Mouse (Mus musculus) heart, embryonic 14.5 days (tissue): Measurements from ENCODE around the gene Zfp174. TPM values are rescaled to one million over a fixed set of nuclear protein-coding genes. Genes with fewer than 3 reads are reported as not detected.
A peak's percentile ranks its signal among the peaks of the same experiment; 100 is the strongest.
"Not testable (repeated sequence)": the region's sequence is repeated elsewhere in the genome, so short reads cannot be mapped to it uniquely, and the experiment has no call there.

ENCODE experiments used
- ATAC-seq: fragments of 200-750 bp; cut with Nextera tagmentation; 2 replicates; pipeline ENCODE4 v1.8.0; 2017; ENCODE audit warnings: low read depth, moderate TSS enrichment; ENCODE audit not compliant: insufficient number of reproducible peaks, insufficient read depth, low FRiP score
- H3K27ac ChIP-seq, 2 experiments: fragments of 200-500 bp in 1 of 2; fragments of 300-500 bp in 1 of 2; sonication (generic) in 1 of 2; replicated peaks in 1 of 2; 2 replicates each; pipeline ENCODE4 v1.5.1; 2012 to 2014; ENCODE audit warnings: low read depth in 2 of 2, low read length in 2 of 2, control low read depth in 1 of 2, mild to moderate bottlenecking in 1 of 2, mixed read lengths in 1 of 2; ENCODE audit not compliant: control insufficient read depth in 1 of 2, insufficient read depth in 1 of 2
- H3K27me3 ChIP-seq: fragments of 300-500 bp; sonication (generic); 2 replicates; pipeline ENCODE4 v1.6.1; 2014; ENCODE audit warnings: mild to moderate bottlenecking, low read length, control low read depth; ENCODE audit not compliant: control insufficient read depth, insufficient read depth
- H3K36me3 ChIP-seq: fragments of 300-500 bp; sonication (generic); 2 replicates; pipeline ENCODE4 v1.6.1; 2014; ENCODE audit warnings: mild to moderate bottlenecking, control low read depth, low read length, mixed read lengths; ENCODE audit not compliant: control insufficient read depth, insufficient read depth
- H3K4me1 ChIP-seq, 2 experiments: fragments of 200-500 bp in 1 of 2; fragments of 300-500 bp in 1 of 2; sonication (generic) in 1 of 2; 2 replicates each; pipeline ENCODE4 v1.6.1; 2012 to 2014; ENCODE audit warnings: low read length in 2 of 2, control low read depth in 1 of 2, mixed read lengths in 1 of 2; ENCODE audit not compliant: control insufficient read depth in 2 of 2, insufficient read depth in 2 of 2
- H3K4me2 ChIP-seq: fragments of 300-500 bp; sonication (generic); 2 replicates; pipeline ENCODE4 v1.6.1; 2014; ENCODE audit warnings: mild to moderate bottlenecking, low read length
- H3K4me3 ChIP-seq, 2 experiments: fragments of 200-500 bp in 1 of 2; fragments of 300-500 bp in 1 of 2; sonication (generic) in 1 of 2; 2 replicates each; pipeline ENCODE4 v1.5.1; 2012 to 2014; ENCODE audit warnings: low read length in 2 of 2, mild to moderate bottlenecking in 2 of 2, control low read depth in 1 of 2, low read depth in 1 of 2, moderate library complexity in 1 of 2; ENCODE audit not compliant: control insufficient read depth in 1 of 2, insufficient read depth in 1 of 2
- H3K9ac ChIP-seq: fragments of 300-500 bp; sonication (generic); 2 replicates; pipeline ENCODE4 v1.6.1; 2014; ENCODE audit warnings: mild to moderate bottlenecking, low read length
- H3K9me3 ChIP-seq: fragments of 300-500 bp; sonication (generic); 2 replicates; pipeline ENCODE4 v1.6.1; 2016; ENCODE audit warnings: low read length, control low read depth; ENCODE audit not compliant: control insufficient read depth
- WGBS: fragments of 180-500 bp; shearing (Covaris S2); extraction: QIAGEN DNeasy Blood & Tissue Kit; methylation state at CpG from one replicate; pipeline ENCODE4 v1.1.7; 2014; 5-methylcytosine and 5-hydroxymethylcytosine counted together
- polyA plus RNA-seq: library from polyadenylated mRNA; unstranded; fragments of >200 nt; fragmentation: Nextera tagmentation; extraction: Ambion mirVana; gene quantifications from 2 replicates; pipeline ENCODE4 v1.2.1, GENCODE M21; 2014

Gene Zfp174
- polyA plus RNA-seq, 1 experiment from 2014 or later = 1.1 TPM

- WGBS = 73% methylated on average over 2 of the region's 2 CpGs
- no peak for ATAC-seq
- Histone ChIP-seq H3K4me1 (no peaks in the 10 kb centered on the region; a peak in 1 of 4 replicates), H3K27ac (no peak overlapping the region), H3K4me2 (no peak overlapping the region), H3K36me3 (no peaks in the 10 kb centered on the region), H3K9me3 (no peaks in the 10 kb centered on the region), H3K4me3 (no peak overlapping the region), H3K9ac (no peak overlapping the region), H3K27me3 (no peaks in the 10 kb centered on the region)
Measured at GRCm38 (mm10) chr16:3835461-3835860, 11.6 kb upstream of the Zfp174 start.

DNA sequence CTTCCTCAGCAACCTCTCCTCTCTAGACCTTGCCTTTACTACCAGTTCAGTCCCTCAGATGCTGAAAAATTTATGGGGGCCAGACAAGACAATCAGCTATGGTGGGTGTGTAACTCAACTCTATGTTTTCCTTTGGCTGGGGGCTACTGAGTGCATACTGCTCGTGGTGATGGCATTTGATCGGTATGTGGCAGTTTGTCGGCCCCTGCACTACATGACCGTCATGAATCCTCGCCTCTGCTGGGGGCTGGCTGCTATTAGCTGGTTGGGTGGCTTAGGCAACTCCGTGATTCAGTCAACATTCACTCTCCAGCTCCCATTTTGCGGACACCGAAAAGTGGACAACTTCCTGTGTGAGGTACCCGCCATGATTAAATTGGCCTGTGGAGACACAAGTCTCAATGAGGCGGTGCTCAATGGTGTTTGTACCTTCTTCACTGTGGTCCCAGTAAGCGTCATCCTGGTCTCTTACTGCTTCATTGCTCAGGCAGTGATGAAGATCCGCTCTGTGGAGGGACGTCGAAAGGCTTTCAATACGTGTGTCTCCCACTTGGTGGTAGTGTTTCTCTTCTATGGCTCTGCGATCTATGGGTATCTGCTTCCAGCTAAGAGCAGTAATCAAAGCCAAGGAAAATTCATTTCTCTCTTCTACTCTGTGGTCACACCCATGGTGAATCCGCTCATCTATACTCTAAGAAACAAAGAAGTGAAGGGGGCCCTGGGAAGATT lies 7.7 kb upstream of the Zfp174 start:
- Histone ChIP-seq H3K4me1 (no peaks in the 10 kb centered on the region), H3K27me3 (no peaks in the 10 kb centered on the region), H3K4me3 (no peak overlapping the region), H3K9ac (no peak overlapping the region), H3K9me3 (no peaks in the 10 kb centered on the region), H3K4me2 (no peak overlapping the region), H3K27ac (no peak overlapping the region), H3K36me3 (no peaks in the 10 kb centered on the region)
- no peak for ATAC-seq
- WGBS = 44% methylated on average over 17 of the region's 17 CpGs

GRCm38 (mm10) chr16:3842989-3843388 lies 4.1 kb upstream of the Zfp174 start:
- no peak for ATAC-seq
- Histone ChIP-seq H3K4me3 (no peak overlapping the region), H3K4me2 (no peak overlapping the region), H3K36me3 (no peaks in the 10 kb centered on the region), H3K4me1 (peaks cover 6% of the 10 kb centered on the region in 2 experiments; a peak in 3 of 4 replicates), H3K9me3 (no peaks in the 10 kb centered on the region), H3K9ac (no peak overlapping the region), H3K27me3 (no peaks in the 10 kb centered on the region), H3K27ac (no peak overlapping the region)
- WGBS = 29% methylated on average over 4 of the region's 4 CpGs

- no peak overlapping the region for H3K4me2 ChIP-seq
- H3K4me3 ChIP-seq = no peak overlapping the region
- peaks cover 6 to 7% of the 10 kb centered on the region in 2 experiments; a peak in 3 of 4 replicates for H3K4me1 ChIP-seq
- H3K27me3 ChIP-seq = no peaks in the 10 kb centered on the region
- no peak for ATAC-seq
- 73% methylated on average over 1 of the region's 1 CpGs for WGBS
- no peaks in the 10 kb centered on the region for H3K9me3 ChIP-seq
- H3K27ac ChIP-seq = no peak overlapping the region
- H3K36me3 ChIP-seq = no peaks in the 10 kb centered on the region
- H3K9ac ChIP-seq = no peak overlapping the region
Measured at GRCm38 (mm10) chr16:3843796-3844195, 3.3 kb upstream of the Zfp174 start.

- 38% methylated on average over 4 of the region's 4 CpGs for WGBS
- H3K27me3 ChIP-seq = no peaks in the 10 kb centered on the region
- H3K9ac ChIP-seq = peak overlapping the region; percentile 84; the same call in 1 of the 2 replicates
- no peak for ATAC-seq
- H3K27ac ChIP-seq = no peak overlapping the region
- peak overlapping the region; percentile 83 for H3K4me2 ChIP-seq
- no peaks in the 10 kb centered on the region for H3K36me3 ChIP-seq
- peaks cover 6 to 7% of the 10 kb centered on the region in 2 experiments; a peak in 3 of 4 replicates for H3K4me1 ChIP-seq
- H3K4me3 ChIP-seq = peak overlapping the region in 1 of 2 experiments; percentile 74; a peak in 3 of 4 replicates
- H3K9me3 ChIP-seq = no peaks in the 10 kb centered on the region
Measured at GRCm38 (mm10) chr16:3847871-3848270, 803 bp downstream of the Zfp174 start.

DNA sequence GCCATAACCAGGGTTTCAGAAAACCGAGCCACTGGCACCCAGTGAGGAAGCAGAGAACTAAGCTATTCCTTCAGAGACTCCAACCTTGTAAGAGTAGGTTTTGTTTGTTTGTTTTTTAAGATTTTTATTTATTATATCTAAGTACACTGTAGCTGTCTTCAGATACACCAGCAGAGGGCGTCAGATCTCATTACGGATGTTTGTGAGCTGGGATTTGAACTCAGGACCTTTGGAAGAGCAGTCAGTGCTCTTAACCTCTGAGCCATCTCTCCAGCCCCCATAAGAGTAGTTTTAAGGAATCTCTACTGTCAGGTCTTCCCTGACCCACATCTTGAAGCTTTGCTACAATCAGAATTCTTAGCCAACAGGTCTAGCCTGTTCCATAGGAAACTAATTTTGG lies 1.3 kb downstream of the Zfp174 start:
- no peaks in the 10 kb centered on the region for H3K27me3 ChIP-seq
- H3K4me3 ChIP-seq = no peak overlapping the region
- no peak overlapping the region for H3K9ac ChIP-seq
- peaks cover 6 to 7% of the 10 kb centered on the region in 2 experiments; a peak in 3 of 4 replicates for H3K4me1 ChIP-seq
- WGBS = 65% methylated on average over 3 of the region's 3 CpGs
- no peaks in the 10 kb centered on the region for H3K36me3 ChIP-seq
- H3K4me2 ChIP-seq = no peak overlapping the region
- no peak overlapping the region for H3K27ac ChIP-seq
- ATAC-seq = no peak
- no peaks in the 10 kb centered on the region for H3K9me3 ChIP-seq

- H3K4me1 ChIP-seq, H3K4me2 ChIP-seq, H3K27ac ChIP-seq, ATAC-seq, H3K27me3 ChIP-seq, H3K9me3 ChIP-seq, H3K4me3 ChIP-seq, H3K9ac ChIP-seq, H3K36me3 ChIP-seq: not testable (repeated sequence)
- WGBS = 89% methylated on average over 13 of the region's 13 CpGs
Measured at GRCm38 (mm10) chr16:3851301-3851700, 4.2 kb downstream of the Zfp174 start.

DNA sequence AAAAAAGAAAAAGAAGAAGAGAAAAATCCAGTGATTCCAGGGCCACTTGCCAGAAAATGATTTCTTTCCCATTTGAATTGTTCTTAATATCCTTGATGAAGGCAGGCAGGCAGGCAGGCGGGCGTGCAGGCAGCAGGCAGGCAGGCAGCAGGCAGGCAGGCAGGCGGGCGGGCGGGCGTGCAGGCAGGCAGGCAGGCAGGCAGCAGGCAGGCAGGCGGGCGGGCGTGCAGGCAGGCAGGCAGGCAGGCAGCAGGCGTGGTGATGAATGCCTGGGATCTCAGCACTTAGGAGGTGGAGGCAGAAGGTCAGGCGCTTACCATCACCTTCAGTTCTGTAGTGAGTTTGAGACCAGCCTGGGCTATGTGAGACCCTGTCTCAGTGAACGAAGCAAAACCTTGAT lies 5.5 kb downstream of the Zfp174 start:
- no peak for ATAC-seq
- Histone ChIP-seq H3K4me1 (peaks cover 1 to 5% of the 10 kb centered on the region in 2 experiments; a peak in 2 of 4 replicates), H3K27ac (no peak overlapping the region), H3K4me3 (no peak overlapping the region), H3K9me3 (no peaks in the 10 kb centered on the region), H3K4me2 (no peak overlapping the region), H3K9ac (no peak overlapping the region), H3K36me3 (no peaks in the 10 kb centered on the region), H3K27me3 (no peaks in the 10 kb centered on the region)
- WGBS = 16% methylated on average over 11 of the region's 12 CpGs
